Mouse (Mus musculus): Measurements from ENCODE around the gene Hsd3b4. TPM values are rescaled to one million over a fixed set of nuclear protein-coding genes. Genes with fewer than 3 reads are reported as not detected.
"Not testable (repeated sequence)": the region's sequence is repeated elsewhere in the genome, so short reads cannot be mapped to it uniquely, and the experiment has no call there.

The Hsd3b4 gene
- not detected in 2 replicates for polyA plus RNA-seq (2016; fragmentation: Nextera tagmentation; extraction: Ambion mirVana)

- not testable (repeated sequence) for H3K4me1 ChIP-seq (replicated peaks); H3K36me3 ChIP-seq; H3K27ac ChIP-seq; H3K27me3 ChIP-seq (ENCODE audit: insufficient read depth, poor library complexity, severe bottlenecking); H3K9me3 ChIP-seq; DNase-seq (ENCODE audit: low spot score); H3K4me3 ChIP-seq
- WGBS = no CpG with 5 or more reads among the region's 1 CpGs
These were observed at the start of gene Hsd3b4 for GRCm38 (mm10) chr3:98510414-98510813. Gene Hsd3b4, minus strand, starts transcription at chr3:98510514.

GRCm38 (mm10) chr3:98550832-98551231 lies 40.5 kb upstream of the Hsd3b4 start:
- H3K4me3 ChIP-seq; H3K36me3 ChIP-seq; H3K27ac ChIP-seq; H3K4me1 ChIP-seq (replicated peaks); H3K9me3 ChIP-seq; DNase-seq (ENCODE audit: low spot score); H3K27me3 ChIP-seq (ENCODE audit: insufficient read depth, poor library complexity, severe bottlenecking): not testable (repeated sequence)
- no CpG with 5 or more reads among the region's 1 CpGs for WGBS

- H3K27me3 ChIP-seq (ENCODE audit: insufficient read depth, poor library complexity, severe bottlenecking); DNase-seq (ENCODE audit: low spot score); H3K27ac ChIP-seq; H3K4me1 ChIP-seq (replicated peaks); H3K9me3 ChIP-seq; H3K4me3 ChIP-seq; H3K36me3 ChIP-seq: not testable (repeated sequence)
- no CpG with 5 or more reads among the region's 2 CpGs for WGBS
These were observed 39.9 kb upstream of the Hsd3b4 start for GRCm38 (mm10) chr3:98550215-98550614.

GRCm38 (mm10) chr3:98548495-98548894 lies 38.2 kb upstream of the Hsd3b4 start:
- not testable (repeated sequence) for H3K9me3 ChIP-seq
- WGBS = 80% methylated on average over 1 of the region's 1 CpGs

DNA sequence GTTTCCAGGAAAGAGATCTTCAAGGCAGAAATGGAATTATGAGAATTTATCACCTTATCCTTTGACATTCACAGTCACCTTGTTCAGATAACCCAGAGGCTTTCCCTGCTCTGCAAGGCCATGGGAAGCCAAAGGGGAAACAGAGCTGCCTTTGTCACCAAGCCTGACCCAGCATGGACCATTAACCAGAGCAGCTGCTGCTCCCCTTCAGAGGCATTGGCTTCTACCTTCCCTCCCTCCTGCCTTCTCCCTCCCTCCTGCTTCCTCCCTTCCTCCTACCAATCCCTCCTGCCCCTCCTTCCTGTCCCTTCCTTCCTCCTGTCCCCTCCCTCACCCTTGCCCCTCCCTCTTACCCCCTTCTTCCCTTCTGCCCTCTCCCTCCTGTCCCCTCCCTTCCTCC lies 37.3 kb upstream of the Hsd3b4 start:
- not testable (repeated sequence) for H3K27ac ChIP-seq; H3K27me3 ChIP-seq (ENCODE audit: insufficient read depth, poor library complexity, severe bottlenecking); H3K4me3 ChIP-seq; H3K4me1 ChIP-seq (replicated peaks); H3K36me3 ChIP-seq; H3K9me3 ChIP-seq; DNase-seq (ENCODE audit: low spot score)

More at GRCm38 (mm10) chr3:98548495-98548894, 38.2 kb upstream of the Hsd3b4 start:
- not testable (repeated sequence) for DNase-seq (ENCODE audit: low spot score); H3K36me3 ChIP-seq; H3K27ac ChIP-seq; H3K4me1 ChIP-seq (replicated peaks); H3K27me3 ChIP-seq (ENCODE audit: insufficient read depth, poor library complexity, severe bottlenecking); H3K4me3 ChIP-seq

DNA sequence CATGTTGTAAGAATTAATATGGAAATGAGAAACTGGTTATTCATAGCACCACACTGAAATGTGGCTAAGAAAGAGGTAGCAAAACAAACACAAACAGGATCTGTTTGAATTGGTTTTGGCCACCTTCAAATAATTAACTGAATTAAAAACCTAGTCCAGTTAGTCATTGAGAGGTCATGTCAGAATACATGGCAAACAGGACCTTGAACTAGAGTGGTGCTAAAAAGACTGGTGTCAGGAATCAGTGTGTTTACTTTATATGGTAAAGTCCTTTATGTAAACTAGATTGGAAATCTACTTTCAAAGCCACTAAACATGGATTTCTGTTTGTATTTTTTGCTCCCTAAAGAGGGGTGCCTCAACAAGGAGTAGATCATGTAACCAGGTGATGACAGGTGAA lies 14.7 kb upstream of the Hsd3b4 start:
- not testable (repeated sequence) for DNase-seq (ENCODE audit: low spot score); H3K27me3 ChIP-seq (ENCODE audit: insufficient read depth, poor library complexity, severe bottlenecking); H3K27ac ChIP-seq; H3K9me3 ChIP-seq; H3K36me3 ChIP-seq; H3K4me1 ChIP-seq (replicated peaks); H3K4me3 ChIP-seq

- H3K4me3 ChIP-seq; H3K36me3 ChIP-seq; H3K27me3 ChIP-seq (ENCODE audit: insufficient read depth, poor library complexity, severe bottlenecking); H3K27ac ChIP-seq; H3K4me1 ChIP-seq (replicated peaks); DNase-seq (ENCODE audit: low spot score); H3K9me3 ChIP-seq: not testable (repeated sequence)
- WGBS = no CpG with 5 or more reads among the region's 1 CpGs
These were observed 14.2 kb upstream of the Hsd3b4 start for GRCm38 (mm10) chr3:98524552-98524951.

- not testable (repeated sequence) for H3K27me3 ChIP-seq (ENCODE audit: insufficient read depth, poor library complexity, severe bottlenecking); H3K9me3 ChIP-seq; H3K4me3 ChIP-seq; H3K4me1 ChIP-seq (replicated peaks); DNase-seq (ENCODE audit: low spot score); H3K27ac ChIP-seq; H3K36me3 ChIP-seq
- 100% methylated on average over 1 of the region's 2 CpGs for WGBS
These were observed 12.5 kb upstream of the Hsd3b4 start for GRCm38 (mm10) chr3:98522779-98523178.

DNA sequence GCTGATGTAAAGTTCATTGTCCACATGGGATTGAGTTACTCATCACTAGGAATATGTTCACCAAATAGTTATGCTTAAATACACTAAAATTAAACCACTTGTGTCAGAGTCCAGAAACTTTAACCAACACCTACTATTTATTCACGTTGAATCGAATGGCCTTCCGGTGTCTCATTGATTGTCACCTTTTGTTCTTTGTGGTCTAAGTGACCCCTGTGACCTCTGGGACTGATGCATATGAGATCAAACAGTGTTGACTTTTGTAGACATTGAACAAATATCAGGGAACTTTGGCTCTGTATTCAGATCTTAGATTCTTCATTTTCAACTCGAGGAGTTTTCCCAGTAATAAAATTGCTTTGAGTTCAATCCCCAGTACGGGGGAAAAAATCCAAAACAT lies 3.1 kb downstream of the Hsd3b4 start:
- not testable (repeated sequence) for H3K4me1 ChIP-seq (replicated peaks); H3K9me3 ChIP-seq; DNase-seq (ENCODE audit: low spot score); H3K4me3 ChIP-seq; H3K36me3 ChIP-seq; H3K27ac ChIP-seq; H3K27me3 ChIP-seq (ENCODE audit: insufficient read depth, poor library complexity, severe bottlenecking)
- no CpG with 5 or more reads among the region's 5 CpGs for WGBS

GRCm38 (mm10) chr3:98497401-98497800 lies 12.9 kb downstream of the Hsd3b4 start:
- H3K9me3 ChIP-seq; H3K27me3 ChIP-seq (ENCODE audit: insufficient read depth, poor library complexity, severe bottlenecking); H3K4me3 ChIP-seq; DNase-seq (ENCODE audit: low spot score); H3K36me3 ChIP-seq; H3K4me1 ChIP-seq (replicated peaks); H3K27ac ChIP-seq: not testable (repeated sequence)

DNA sequence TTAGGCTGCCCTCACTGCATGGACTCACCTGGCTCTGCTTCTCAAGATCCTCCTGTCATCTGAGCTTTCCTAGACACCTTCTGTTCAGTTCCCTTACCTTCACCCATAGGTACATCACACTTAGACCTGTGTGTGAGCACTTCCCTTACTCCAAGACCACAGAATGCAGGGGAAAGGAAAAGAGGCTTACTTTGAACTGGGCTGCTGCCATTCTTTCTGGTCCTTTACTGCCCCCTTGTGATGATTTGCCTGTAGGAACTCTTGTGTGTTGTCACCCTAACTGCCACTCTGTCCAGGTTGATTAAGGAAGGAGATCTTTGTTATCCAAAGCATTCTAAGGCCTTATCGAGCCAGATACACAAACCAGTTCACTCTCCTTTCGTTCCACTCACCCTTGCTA lies 13.6 kb downstream of the Hsd3b4 start:
- H3K36me3 ChIP-seq; DNase-seq (ENCODE audit: low spot score); H3K27ac ChIP-seq; H3K4me3 ChIP-seq; H3K4me1 ChIP-seq (replicated peaks); H3K9me3 ChIP-seq; H3K27me3 ChIP-seq (ENCODE audit: insufficient read depth, poor library complexity, severe bottlenecking): not testable (repeated sequence)
- no CpG with 5 or more reads among the region's 2 CpGs for WGBS

DNA sequence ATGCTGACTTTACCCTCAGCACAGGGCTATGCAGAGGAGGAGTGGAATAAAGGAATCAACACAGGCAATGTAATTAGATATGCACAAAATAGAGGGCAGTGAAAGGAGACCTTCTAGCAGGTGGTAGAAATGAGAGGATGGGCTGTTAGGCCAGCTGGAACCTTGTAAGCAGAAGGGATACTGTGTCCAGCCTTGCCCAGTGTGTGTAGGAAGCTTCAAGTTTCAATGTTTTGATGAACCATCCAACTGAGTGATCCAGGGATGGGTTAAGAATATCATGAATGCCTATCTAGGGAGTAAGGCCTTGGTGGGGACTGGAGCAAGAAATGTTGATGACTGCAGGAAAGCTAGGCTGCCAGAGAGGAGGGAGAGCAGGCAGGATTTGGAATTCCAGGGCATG lies 15.3 kb downstream of the Hsd3b4 start:
- H3K36me3 ChIP-seq; H3K4me3 ChIP-seq; H3K9me3 ChIP-seq; DNase-seq (ENCODE audit: low spot score); H3K4me1 ChIP-seq (replicated peaks); H3K27ac ChIP-seq; H3K27me3 ChIP-seq (ENCODE audit: insufficient read depth, poor library complexity, severe bottlenecking): not testable (repeated sequence)

DNA sequence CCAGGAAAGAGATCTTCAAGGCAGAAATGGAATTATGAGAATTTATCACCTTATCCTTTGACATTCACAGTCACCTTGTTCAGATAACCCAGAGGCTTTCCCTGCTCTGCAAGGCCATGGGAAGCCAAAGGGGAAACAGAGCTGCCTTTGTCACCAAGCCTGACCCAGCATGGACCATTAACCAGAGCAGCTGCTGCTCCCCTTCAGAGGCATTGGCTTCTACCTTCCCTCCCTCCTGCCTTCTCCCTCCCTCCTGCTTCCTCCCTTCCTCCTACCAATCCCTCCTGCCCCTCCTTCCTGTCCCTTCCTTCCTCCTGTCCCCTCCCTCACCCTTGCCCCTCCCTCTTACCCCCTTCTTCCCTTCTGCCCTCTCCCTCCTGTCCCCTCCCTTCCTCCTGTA lies 16.1 kb downstream of the Hsd3b4 start:
- not testable (repeated sequence) for H3K4me3 ChIP-seq; H3K4me1 ChIP-seq (replicated peaks); H3K9me3 ChIP-seq; H3K27ac ChIP-seq; H3K36me3 ChIP-seq; DNase-seq (ENCODE audit: low spot score); H3K27me3 ChIP-seq (ENCODE audit: insufficient read depth, poor library complexity, severe bottlenecking)

- not testable (repeated sequence) for H3K4me1 ChIP-seq (replicated peaks); H3K27me3 ChIP-seq (ENCODE audit: insufficient read depth, poor library complexity, severe bottlenecking); H3K27ac ChIP-seq; H3K9me3 ChIP-seq; H3K4me3 ChIP-seq; H3K36me3 ChIP-seq; DNase-seq (ENCODE audit: low spot score)
These were observed 38.8 kb downstream of the Hsd3b4 start for GRCm38 (mm10) chr3:98471499-98471898.

DNA sequence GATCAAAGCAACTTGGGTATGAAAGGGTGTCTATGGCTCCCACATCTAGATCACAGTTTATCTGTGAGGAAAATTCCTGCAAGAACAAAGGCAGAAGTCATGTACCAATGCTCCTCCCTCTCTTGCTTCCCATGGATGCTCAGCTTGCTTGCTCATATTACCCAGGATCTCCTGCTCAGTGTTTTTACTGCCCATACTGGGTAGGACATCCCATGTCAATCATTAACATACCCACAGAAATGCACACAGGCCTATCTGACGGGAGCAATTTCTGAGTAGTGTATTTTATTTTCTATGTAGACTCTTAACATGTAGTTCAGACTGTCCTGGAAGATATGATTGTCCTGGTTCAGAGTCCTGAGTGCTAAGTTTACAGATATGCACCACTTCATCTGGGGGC lies 39.3 kb downstream of the Hsd3b4 start:
- DNase-seq (ENCODE audit: low spot score); H3K27me3 ChIP-seq (ENCODE audit: insufficient read depth, poor library complexity, severe bottlenecking); H3K9me3 ChIP-seq; H3K4me1 ChIP-seq (replicated peaks); H3K4me3 ChIP-seq; H3K36me3 ChIP-seq; H3K27ac ChIP-seq: not testable (repeated sequence)
- WGBS = no CpG with 5 or more reads among the region's 1 CpGs

Data from hindbrain, embryonic 10.5 days (tissue).